Mouse (Mus musculus) cortical plate, adult 2 months (tissue): ENCODE data around the gene Olfr1368.

Experiments
- CTCF ChIP-seq: fragments of 200-500 bp; IDR thresholded peaks from 2 replicates; pipeline ENCODE4 v1.5.1; 2011; ENCODE audit warnings: mild to moderate bottlenecking, control low read depth, low read length; ENCODE audit not compliant: insufficient read depth; ENCODE audit errors: extremely low read depth
- POLR2A ChIP-seq: fragments of 200-500 bp; IDR thresholded peaks from 2 replicates; pipeline ENCODE4 v1.6.1; 2011; ENCODE audit warnings: mild to moderate bottlenecking, low read length, control low read depth; ENCODE audit not compliant: insufficient read depth; ENCODE audit errors: extremely low read depth

- no peak for TF ChIP-seq POLR2A
- TF ChIP-seq CTCF, result no peak
These were observed 23.5 kb upstream of the Olfr1368 start for GRCm38 (mm10) chr13:21169121-21169656.
